Mouse (Mus musculus): Measurements from ENCODE around the gene Ppm1g. TPM values are rescaled to one million over a fixed set of nuclear protein-coding genes. Genes with fewer than 3 reads are reported as not detected.
A peak's percentile ranks its signal among the peaks of the same experiment; 100 is the strongest.
"Not testable (repeated sequence)": the region's sequence is repeated elsewhere in the genome, so short reads cannot be mapped to it uniquely, and the experiment has no call there.

Gene Ppm1g
- total RNA-seq, 2 experiments from 2014 or later = 35.4 to 67.5 TPM

- ATAC-seq (replicated peaks; ENCODE audit: low FRiP score, poor library complexity, severe bottlenecking) = peak; percentile 44
These were observed 508 bp downstream of the Ppm1g start for GRCm38 (mm10) chr5:31219911-31220447.

GRCm38 (mm10) chr5:31219474-31219873, 1.0 kb downstream of the Ppm1g start:
- no peak; the same call in 1 of the 2 replicates for ATAC-seq (replicated peaks; ENCODE audit: low FRiP score, poor library complexity, severe bottlenecking)

- ATAC-seq (replicated peaks; ENCODE audit: low FRiP score, poor library complexity, severe bottlenecking) = peak; percentile 31; the same call in 1 of the 2 replicates
These were observed 1.4 kb downstream of the Ppm1g start for GRCm38 (mm10) chr5:31219070-31219469.

- ATAC-seq (replicated peaks; ENCODE audit: low FRiP score, poor library complexity, severe bottlenecking) = peak; percentile 58
These were observed 2.2 kb downstream of the Ppm1g start for GRCm38 (mm10) chr5:31218294-31218693.

- not testable (repeated sequence) for ATAC-seq (replicated peaks; ENCODE audit: low FRiP score, poor library complexity, severe bottlenecking)
These were observed 3.9 kb downstream of the Ppm1g start for GRCm38 (mm10) chr5:31216554-31216953.

GRCm38 (mm10) chr5:31204421-31204820, 16.1 kb downstream of the Ppm1g start:
- no peak for ATAC-seq (replicated peaks; ENCODE audit: low FRiP score, poor library complexity, severe bottlenecking)

- ATAC-seq (replicated peaks; ENCODE audit: low FRiP score, poor library complexity, severe bottlenecking) = no peak
These were observed 16.6 kb downstream of the Ppm1g start for GRCm38 (mm10) chr5:31203866-31204265.

- ATAC-seq (replicated peaks; ENCODE audit: low FRiP score, poor library complexity, severe bottlenecking) = no peak
These were observed 17.6 kb downstream of the Ppm1g start for GRCm38 (mm10) chr5:31202933-31203332.

- ATAC-seq (replicated peaks; ENCODE audit: low FRiP score, poor library complexity, severe bottlenecking) = peak; percentile 98
These were observed 18.5 kb downstream of the Ppm1g start, which contains the start of gene Zfp513 for GRCm38 (mm10) chr5:31201742-31202590. Gene Zfp513, minus strand, starts transcription at chr5:31202303.

GRCm38 (mm10) chr5:31201042-31201741, 19.3 kb downstream of the Ppm1g start:
- ATAC-seq (replicated peaks; ENCODE audit: low FRiP score, poor library complexity, severe bottlenecking) = no peak

GRCm38 (mm10) chr5:31200327-31200768, 20.1 kb downstream of the Ppm1g start:
- ATAC-seq (replicated peaks; ENCODE audit: low FRiP score, poor library complexity, severe bottlenecking) = no peak

- ATAC-seq (replicated peaks; ENCODE audit: low FRiP score, poor library complexity, severe bottlenecking) = no peak
These were observed 20.6 kb downstream of the Ppm1g start for GRCm38 (mm10) chr5:31199893-31200292.

GRCm38 (mm10) chr5:31199321-31199892, 21.1 kb downstream of the Ppm1g start:
- no peak for ATAC-seq (replicated peaks; ENCODE audit: low FRiP score, poor library complexity, severe bottlenecking)

- no peak for ATAC-seq (replicated peaks; ENCODE audit: low FRiP score, poor library complexity, severe bottlenecking)
These were observed 21.7 kb downstream of the Ppm1g start for GRCm38 (mm10) chr5:31198616-31199320.

- ATAC-seq (replicated peaks; ENCODE audit: low FRiP score, poor library complexity, severe bottlenecking) = no peak
These were observed 22.3 kb downstream of the Ppm1g start for GRCm38 (mm10) chr5:31198170-31198569.

- ATAC-seq (replicated peaks; ENCODE audit: low FRiP score, poor library complexity, severe bottlenecking) = no peak
These were observed 23.4 kb downstream of the Ppm1g start for GRCm38 (mm10) chr5:31197072-31197471.

GRCm38 (mm10) chr5:31196207-31196606, 24.3 kb downstream of the Ppm1g start:
- no peak for ATAC-seq (replicated peaks; ENCODE audit: low FRiP score, poor library complexity, severe bottlenecking)

- no peak for ATAC-seq (replicated peaks; ENCODE audit: low FRiP score, poor library complexity, severe bottlenecking)
These were observed 24.8 kb downstream of the Ppm1g start for GRCm38 (mm10) chr5:31195671-31196070.

All from erythroblast, adult 5-6 weeks (primary cell).